Mouse (Mus musculus): ENCODE measurements around the gene Hs6st2. TPM values are rescaled to one million over a fixed set of nuclear protein-coding genes. Genes with fewer than 3 reads are reported as not detected.

Gene Hs6st2
- polyA plus RNA-seq, 1 experiment from 2014 or later = 0.82 TPM

- no peak for TF ChIP-seq CTCF (IDR thresholded peaks at IDR 0.05; ENCODE audit: low read depth)
- Histone ChIP-seq H3K4me1 (replicated peaks; ENCODE audit: control insufficient read depth, insufficient read depth, low read length) (no peaks in the 10 kb centered on the region), H3K9me3 (ENCODE audit: control insufficient read depth) (no peaks in the 10 kb centered on the region), H3K4me3 (ENCODE audit: low read depth, low read length) (no peak overlapping the region), H3K9ac (ENCODE audit: low read depth, low read length) (no peak overlapping the region), H3K4me2 (replicated peaks; ENCODE audit: low read depth) (no peak overlapping the region), H3K36me3 (ENCODE audit: control insufficient read depth, insufficient read depth) (no peaks in the 10 kb centered on the region), H3K27me3 (replicated peaks; ENCODE audit: control insufficient read depth, insufficient read depth, low read length) (no peaks in the 10 kb centered on the region), H3K27ac (ENCODE audit: low read depth, low read length) (no peak overlapping the region)
- ATAC-seq = no peak
- WGBS = 77% methylated on average over 3 of the region's 3 CpGs
Measured at GRCm38 (mm10) chrX:51642661-51643257, 38.9 kb downstream of the Hs6st2 start.

- TF ChIP-seq CTCF (IDR thresholded peaks at IDR 0.05; ENCODE audit: low read depth) = no peak
- ATAC-seq = no peak
- H3K4me1 ChIP-seq (replicated peaks; ENCODE audit: control insufficient read depth, insufficient read depth, low read length) = no peaks in the 10 kb centered on the region
- no peaks in the 10 kb centered on the region for H3K9me3 ChIP-seq (ENCODE audit: control insufficient read depth)
- 77% methylated on average over 7 of the region's 7 CpGs for WGBS
- no peaks in the 10 kb centered on the region for H3K36me3 ChIP-seq (ENCODE audit: control insufficient read depth, insufficient read depth)
- H3K27me3 ChIP-seq (replicated peaks; ENCODE audit: control insufficient read depth, insufficient read depth, low read length) = no peaks in the 10 kb centered on the region
- H3K4me2 ChIP-seq (replicated peaks; ENCODE audit: low read depth) = no peak overlapping the region
- H3K9ac ChIP-seq (ENCODE audit: low read depth, low read length) = no peak overlapping the region
- no peak overlapping the region for H3K27ac ChIP-seq (ENCODE audit: low read depth, low read length)
- H3K4me3 ChIP-seq (ENCODE audit: low read depth, low read length) = no peak overlapping the region
Measured at GRCm38 (mm10) chrX:51635756-51636155, 45.9 kb downstream of the Hs6st2 start.

- Histone ChIP-seq H3K27me3 (replicated peaks; ENCODE audit: control insufficient read depth, insufficient read depth, low read length) (no peaks in the 10 kb centered on the region), H3K4me1 (replicated peaks; ENCODE audit: control insufficient read depth, insufficient read depth, low read length) (no peaks in the 10 kb centered on the region), H3K9ac (ENCODE audit: low read depth, low read length) (no peak overlapping the region), H3K36me3 (ENCODE audit: control insufficient read depth, insufficient read depth) (no peaks in the 10 kb centered on the region), H3K9me3 (ENCODE audit: control insufficient read depth) (no peaks in the 10 kb centered on the region), H3K27ac (ENCODE audit: low read depth, low read length) (no peak overlapping the region), H3K4me2 (replicated peaks; ENCODE audit: low read depth) (no peak overlapping the region), H3K4me3 (ENCODE audit: low read depth, low read length) (no peak overlapping the region)
- no peak for ATAC-seq
- 53% methylated on average over 2 of the region's 2 CpGs for WGBS
- no peak for TF ChIP-seq CTCF (IDR thresholded peaks at IDR 0.05; ENCODE audit: low read depth)
Measured at GRCm38 (mm10) chrX:51631376-51631775, 50.3 kb downstream of the Hs6st2 start.

GRCm38 (mm10) chrX:51614384-51615004, 67.2 kb downstream of the Hs6st2 start:
- H3K4me1 ChIP-seq (replicated peaks; ENCODE audit: control insufficient read depth, insufficient read depth, low read length) = no peaks in the 10 kb centered on the region
- no peak overlapping the region for H3K27ac ChIP-seq (ENCODE audit: low read depth, low read length)
- H3K9ac ChIP-seq (ENCODE audit: low read depth, low read length) = no peak overlapping the region
- no peak overlapping the region for H3K4me3 ChIP-seq (ENCODE audit: low read depth, low read length)
- no peaks in the 10 kb centered on the region for H3K36me3 ChIP-seq (ENCODE audit: control insufficient read depth, insufficient read depth)
- H3K9me3 ChIP-seq (ENCODE audit: control insufficient read depth) = no peaks in the 10 kb centered on the region
- 39% methylated on average over 7 of the region's 7 CpGs for WGBS
- H3K4me2 ChIP-seq (replicated peaks; ENCODE audit: low read depth) = no peak overlapping the region
- ATAC-seq = no peak
- no peaks in the 10 kb centered on the region for H3K27me3 ChIP-seq (replicated peaks; ENCODE audit: control insufficient read depth, insufficient read depth, low read length)
- TF ChIP-seq CTCF (IDR thresholded peaks at IDR 0.05; ENCODE audit: low read depth) = no peak

GRCm38 (mm10) chrX:51610743-51611142, 70.9 kb downstream of the Hs6st2 start:
- Histone ChIP-seq H3K4me3 (ENCODE audit: low read depth, low read length) (no peak overlapping the region), H3K36me3 (ENCODE audit: control insufficient read depth, insufficient read depth) (no peaks in the 10 kb centered on the region), H3K9me3 (ENCODE audit: control insufficient read depth) (no peaks in the 10 kb centered on the region), H3K27me3 (replicated peaks; ENCODE audit: control insufficient read depth, insufficient read depth, low read length) (no peaks in the 10 kb centered on the region), H3K9ac (ENCODE audit: low read depth, low read length) (no peak overlapping the region), H3K27ac (ENCODE audit: low read depth, low read length) (no peak overlapping the region), H3K4me2 (replicated peaks; ENCODE audit: low read depth) (no peak overlapping the region), H3K4me1 (replicated peaks; ENCODE audit: control insufficient read depth, insufficient read depth, low read length) (no peaks in the 10 kb centered on the region)
- no peak for TF ChIP-seq CTCF (IDR thresholded peaks at IDR 0.05; ENCODE audit: low read depth)
- 70% methylated on average over 1 of the region's 1 CpGs for WGBS
- no peak for ATAC-seq

- TF ChIP-seq CTCF (IDR thresholded peaks at IDR 0.05; ENCODE audit: low read depth) = no peak
- no peaks in the 10 kb centered on the region for H3K4me1 ChIP-seq (replicated peaks; ENCODE audit: control insufficient read depth, insufficient read depth, low read length)
- no peaks in the 10 kb centered on the region for H3K27me3 ChIP-seq (replicated peaks; ENCODE audit: control insufficient read depth, insufficient read depth, low read length)
- H3K4me2 ChIP-seq (replicated peaks; ENCODE audit: low read depth) = no peak overlapping the region
- H3K4me3 ChIP-seq (ENCODE audit: low read depth, low read length) = no peak overlapping the region
- H3K27ac ChIP-seq (ENCODE audit: low read depth, low read length) = no peak overlapping the region
- H3K36me3 ChIP-seq (ENCODE audit: control insufficient read depth, insufficient read depth) = no peaks in the 10 kb centered on the region
- H3K9ac ChIP-seq (ENCODE audit: low read depth, low read length) = no peak overlapping the region
- no peak for ATAC-seq
- WGBS = 85% methylated on average over 6 of the region's 6 CpGs
- H3K9me3 ChIP-seq (ENCODE audit: control insufficient read depth) = no peaks in the 10 kb centered on the region
Measured at GRCm38 (mm10) chrX:51606231-51606863, 75.3 kb downstream of the Hs6st2 start.
